Mouse (Mus musculus): ENCODE measurements at regions not wholly inside any gene's neighbourhood (a gene's known extent, or its start where the extent isn't known, plus 50 kb on each side); places are given as distances from the start of the nearest gene placed in this dataset.

- TF ChIP-seq EP300 (IDR thresholded peaks at IDR 0.05; ENCODE audit: low read depth) (no peak), CTCF (IDR thresholded peaks at IDR 0.05; ENCODE audit: low read depth) (no peak)
These were observed 217.0 kb downstream of the Cyp26b1 start for GRCm38 (mm10) chr6:84376666-84377065.
